ENCODE assay signal across 11 mouse cellular contexts in the genomic region with DNA sequence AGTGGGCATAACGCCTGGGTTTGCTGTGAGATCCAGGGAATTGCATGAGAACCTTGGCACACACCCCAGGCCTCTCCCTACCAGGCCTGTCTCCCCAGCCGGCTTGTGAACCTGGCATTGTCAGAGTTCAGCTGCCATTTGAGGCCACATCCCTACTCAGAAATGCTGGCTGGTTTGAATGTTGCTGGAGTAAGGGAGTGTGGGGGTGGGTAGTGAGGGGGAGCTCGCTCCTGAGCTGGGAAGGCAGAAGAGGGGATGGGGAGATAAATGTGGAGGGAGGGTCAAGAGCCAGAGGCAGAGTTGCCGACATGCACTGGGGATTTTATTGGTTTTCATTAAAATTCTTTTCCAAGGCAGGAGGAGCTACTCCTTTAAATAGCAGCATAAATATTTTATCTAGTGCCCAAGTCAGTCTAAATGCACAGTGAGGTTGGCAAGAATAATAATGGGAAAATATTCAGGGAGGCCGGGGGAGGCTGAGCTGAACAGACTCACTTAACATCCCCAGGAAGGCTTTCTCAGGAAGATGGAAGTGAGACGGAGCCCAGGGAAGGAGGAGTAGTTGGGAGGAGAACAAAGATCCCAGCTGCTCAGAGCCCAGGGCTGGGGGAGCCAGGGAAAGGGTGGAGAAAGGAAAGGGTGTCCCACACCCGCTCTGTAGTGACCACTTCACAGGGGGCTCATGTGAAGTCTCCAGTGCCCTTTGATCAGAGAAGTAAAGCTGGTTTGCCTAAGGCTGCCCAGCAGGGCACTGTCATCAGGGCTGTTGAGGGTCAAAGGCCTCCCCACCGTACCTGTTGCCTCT. TPM values are rescaled to one million over a fixed set of nuclear protein-coding genes. Genes with fewer than 3 reads are reported as not detected.
DNase-seq lines count a peak whose midpoint lies in the region; ATAC-seq lines count a peak whose summit lies in the region.
"Had no signal": no experiment of that assay in that cellular context is flagged by ENCODE, and none has a peak within 500 bp of the region (broad histone marks: within the 10 kb centered on the region; RNA-seq: fewer than 3 reads in every experiment).

No protein-coding gene starts in this region.

- no peak for ATAC-seq in forebrain, embryonic 15.5 days (replicated peaks)
- ATAC-seq in forebrain, embryonic 11.5 days (replicated peaks; ENCODE audit: low FRiP score): no peak
- peak; percentile 49 for ATAC-seq in hindbrain, embryonic 15.5 days (ENCODE audit: low FRiP score, low read depth)
- peak; percentile 43 for ATAC-seq in neural tube, embryonic 13.5 days (ENCODE audit: low read depth)
- ATAC-seq: CD4-positive, CD25-positive, alpha-beta regulatory T cell, adult 4 months had no signal

- H3K27me3 ChIP-seq in forebrain, embryonic 15.5 days: no peaks in the 10 kb centered on the region
- H3K27me3 ChIP-seq in forebrain, embryonic 11.5 days (ENCODE audit: control insufficient read depth, insufficient read depth, low read length): no peaks in the 10 kb centered on the region
- H3K27me3 ChIP-seq in hindbrain, embryonic 15.5 days: no peaks in the 10 kb centered on the region
- no peaks in the 10 kb centered on the region for H3K27me3 ChIP-seq in neural tube, embryonic 13.5 days

- H3K36me3 ChIP-seq in forebrain, embryonic 15.5 days: no peaks in the 10 kb centered on the region
- no peaks in the 10 kb centered on the region for H3K36me3 ChIP-seq in forebrain, embryonic 11.5 days (ENCODE audit: control insufficient read depth, insufficient read depth, low read length)
- H3K36me3 ChIP-seq in hindbrain, embryonic 15.5 days: no peaks in the 10 kb centered on the region
- no peaks in the 10 kb centered on the region for H3K36me3 ChIP-seq in neural tube, embryonic 13.5 days

- WGBS in forebrain, embryonic 15.5 days: 33% methylated on average over 8 of the region's 8 CpGs
- WGBS in forebrain, embryonic 11.5 days: 48% methylated on average over 8 of the region's 8 CpGs
- 21% methylated on average over 8 of the region's 8 CpGs for WGBS in hindbrain, embryonic 15.5 days
- WGBS in neural tube, embryonic 13.5 days: 17% methylated on average over 8 of the region's 8 CpGs

- no peak for DNase-seq in forebrain, embryonic 11.5 days (ENCODE audit: low spot score)
- peak; percentile 50 for DNase-seq in left cerebral cortex, postnatal 4 days
- DNase-seq in left cerebral cortex, postnatal 36 days (ENCODE audit: low spot score in 2 of 2): no peak
- no peak for DNase-seq in thymus, postnatal 10 days (ENCODE audit: low spot score in 2 of 2)
- no peak for DNase-seq in spleen, adult 18-20 months

- H3K4me3 ChIP-seq in forebrain, embryonic 15.5 days: no peak overlapping the region
- H3K4me3 ChIP-seq in forebrain, embryonic 11.5 days (ENCODE audit: low read depth, low read length): no peak overlapping the region
- H3K4me3 ChIP-seq in hindbrain, embryonic 15.5 days: no peak overlapping the region
- H3K4me3 ChIP-seq in neural tube, embryonic 13.5 days: no peak overlapping the region

- H3K4me2 ChIP-seq in forebrain, embryonic 15.5 days (replicated peaks): no peak overlapping the region
- H3K4me2 ChIP-seq in forebrain, embryonic 11.5 days (ENCODE audit: low read depth, low read length, severe bottlenecking): no peak overlapping the region
- peak overlapping the region; percentile 19 for H3K4me2 ChIP-seq in hindbrain, embryonic 15.5 days
- peak overlapping the region; percentile 32; the same call in 1 of the 2 replicates for H3K4me2 ChIP-seq in neural tube, embryonic 13.5 days

- H3K27ac ChIP-seq in forebrain, embryonic 15.5 days (replicated peaks): peak overlapping the region; percentile 31; the same call in 1 of the 2 replicates
- H3K27ac ChIP-seq in forebrain, embryonic 11.5 days (ENCODE audit: low read depth, low read length): no peak overlapping the region
- H3K27ac ChIP-seq in hindbrain, embryonic 15.5 days (replicated peaks): peak overlapping the region; percentile 75
- peak overlapping the region; percentile 93 for H3K27ac ChIP-seq in neural tube, embryonic 13.5 days (replicated peaks)

- intact Hi-C loops in left cerebral cortex, postnatal 4 days (cut with DNase I): no loop called here
- intact Hi-C loops in left cerebral cortex, postnatal 36 days (cut with DNase I): loop anchor here (5.0 kb wide), 1 partner anchor 204 kb away; no protein-coding TSS in a partner anchor

- H3K4me1 ChIP-seq in forebrain, embryonic 15.5 days: peaks cover 26% of the 10 kb centered on the region
- no peaks in the 10 kb centered on the region for H3K4me1 ChIP-seq in forebrain, embryonic 11.5 days (replicated peaks; ENCODE audit: control insufficient read depth, insufficient read depth, low read length)
- peaks cover 46% of the 10 kb centered on the region for H3K4me1 ChIP-seq in hindbrain, embryonic 15.5 days (replicated peaks)
- peaks cover 52% of the 10 kb centered on the region for H3K4me1 ChIP-seq in neural tube, embryonic 13.5 days (replicated peaks)

- H3K9me3 ChIP-seq in forebrain, embryonic 15.5 days: no peaks in the 10 kb centered on the region
- H3K9me3 ChIP-seq in forebrain, embryonic 11.5 days (ENCODE audit: control insufficient read depth, low read length): no peaks in the 10 kb centered on the region
- no peaks in the 10 kb centered on the region for H3K9me3 ChIP-seq in hindbrain, embryonic 15.5 days
- no peaks in the 10 kb centered on the region for H3K9me3 ChIP-seq in neural tube, embryonic 13.5 days

- no peak overlapping the region for H3K9ac ChIP-seq in forebrain, embryonic 15.5 days (replicated peaks)
- no peak overlapping the region for H3K9ac ChIP-seq in forebrain, embryonic 11.5 days (ENCODE audit: low read length)
- 0 out of 2 replicates have a peak overlapping the region, but pooled peaks have one; percentile 15 for H3K9ac ChIP-seq in hindbrain, embryonic 15.5 days
- H3K9ac ChIP-seq in neural tube, embryonic 13.5 days: peak overlapping the region; percentile 26; the same call in 1 of the 2 replicates

RNA-seq across cellular contexts. Expression of a gene that starts 11.3 kb away (rescaled TPM):
- polyA plus RNA-seq in forebrain, embryonic 15.5 days (2015; fragmentation: Nextera tagmentation; extraction: Ambion mirVana): 0.34 and 0.62 TPM in 2 replicates
- 0.07 TPM in 1 of 2 replicates, not detected in the other for polyA plus RNA-seq in forebrain, embryonic 11.5 days (2014; fragmentation: Nextera tagmentation; extraction: Ambion mirVana)
- 1 to 10 TPM; 1.6 to 1.9 TPM for total RNA-seq in left cerebral cortex, postnatal 4 days (2021)
- 1 to 10 TPM; 1.0 to 1.7 TPM for total RNA-seq in left cerebral cortex, postnatal 36 days (2021)
- polyA plus RNA-seq in hindbrain, embryonic 15.5 days (2015; fragmentation: Nextera tagmentation; extraction: Ambion mirVana): 1.5 and 2.4 TPM in 2 replicates
- polyA plus RNA-seq in neural tube, embryonic 13.5 days (2015; fragmentation: Nextera tagmentation; extraction: Ambion mirVana): 2.0 and 2.4 TPM in 2 replicates
- total RNA-seq: hematopoietic stem cell, adult 5-6 weeks had no signal
- polyA plus RNA-seq: CD4-positive, CD25-positive, alpha-beta regulatory T cell, adult 4 months had no signal

RNA-seq across cellular contexts. Expression of a gene that starts 16.4 kb away (rescaled TPM):
- polyA plus RNA-seq in forebrain, embryonic 15.5 days (2015; fragmentation: Nextera tagmentation; extraction: Ambion mirVana): not detected in 2 replicates
- 0.21 and 0.35 TPM in 2 replicates for polyA plus RNA-seq in forebrain, embryonic 11.5 days (2014; fragmentation: Nextera tagmentation; extraction: Ambion mirVana)
- total RNA-seq in left cerebral cortex, postnatal 4 days (2021): under 1 TPM in 1 of 2 experiments, not detected in 1; 0.22 TPM
- not detected for total RNA-seq in left cerebral cortex, postnatal 36 days (2021)
- not detected in 2 replicates for polyA plus RNA-seq in hindbrain, embryonic 15.5 days (2015; fragmentation: Nextera tagmentation; extraction: Ambion mirVana)
- polyA plus RNA-seq in neural tube, embryonic 13.5 days (2015; fragmentation: Nextera tagmentation; extraction: Ambion mirVana): 0.13 TPM in 1 of 2 replicates, not detected in the other
- total RNA-seq: hematopoietic stem cell, adult 5-6 weeks had no signal
- polyA plus RNA-seq: liver, embryonic 16.5 days had no signal

RNA-seq across cellular contexts. Expression of a gene that starts 17.4 kb away (rescaled TPM):
- 12.6 and 14.2 TPM in 2 replicates for polyA plus RNA-seq in forebrain, embryonic 15.5 days (2015; fragmentation: Nextera tagmentation; extraction: Ambion mirVana)
- polyA plus RNA-seq in forebrain, embryonic 11.5 days (2014; fragmentation: Nextera tagmentation; extraction: Ambion mirVana): 13.3 and 13.9 TPM in 2 replicates
- total RNA-seq in left cerebral cortex, postnatal 4 days (2021): 1 to 10 TPM; 6.0 to 9.2 TPM
- total RNA-seq in left cerebral cortex, postnatal 36 days (2021): 1 to 10 TPM; 5.6 to 5.8 TPM
- polyA plus RNA-seq in hindbrain, embryonic 15.5 days (2015; fragmentation: Nextera tagmentation; extraction: Ambion mirVana): 9.6 and 10.3 TPM in 2 replicates
- polyA plus RNA-seq in neural tube, embryonic 13.5 days (2015; fragmentation: Nextera tagmentation; extraction: Ambion mirVana): 8.7 and 9.7 TPM in 2 replicates

RNA-seq across cellular contexts. Expression of a gene that starts 45.3 kb away (rescaled TPM):
- polyA plus RNA-seq in forebrain, embryonic 15.5 days (2015; fragmentation: Nextera tagmentation; extraction: Ambion mirVana): 121 and 124 TPM in 2 replicates
- 99.2 and 101 TPM in 2 replicates for polyA plus RNA-seq in forebrain, embryonic 11.5 days (2014; fragmentation: Nextera tagmentation; extraction: Ambion mirVana)
- total RNA-seq in left cerebral cortex, postnatal 4 days (2021): 10 to 100 TPM; 57.4 to 62.1 TPM
- 10 to 100 TPM; 40.4 to 47.7 TPM for total RNA-seq in left cerebral cortex, postnatal 36 days (2021)
- 131 and 153 TPM in 2 replicates for polyA plus RNA-seq in hindbrain, embryonic 15.5 days (2015; fragmentation: Nextera tagmentation; extraction: Ambion mirVana)
- polyA plus RNA-seq in neural tube, embryonic 13.5 days (2015; fragmentation: Nextera tagmentation; extraction: Ambion mirVana): 109 and 119 TPM in 2 replicates

Comparison
In these comparisons a context has a peak if more than half of its experiments do, and no peak if none do; other contexts are left out.
1. ATAC-seq: peak in hindbrain, embryonic 15.5 days (single experiment) and neural tube, embryonic 13.5 days (single experiment); none in forebrain, embryonic 15.5 days (single experiment) and forebrain, embryonic 11.5 days (single experiment).
2. H3K4me2 ChIP-seq: peak in hindbrain, embryonic 15.5 days (single experiment) and neural tube, embryonic 13.5 days (single experiment); none in forebrain, embryonic 15.5 days (single experiment) and forebrain, embryonic 11.5 days (single experiment).
3. H3K9ac ChIP-seq: peak in hindbrain, embryonic 15.5 days (single experiment) and neural tube, embryonic 13.5 days (single experiment); none in forebrain, embryonic 15.5 days (single experiment) and forebrain, embryonic 11.5 days (single experiment).